Mouse (Mus musculus) intestine, postnatal 0 days (tissue): ENCODE results near the gene Hmgb1. TPM values are rescaled to one million over a fixed set of nuclear protein-coding genes. Genes with fewer than 3 reads are reported as not detected.

Source experiments
- ATAC-seq: fragments of 200-750 bp; cut with Nextera tagmentation; 2 replicates; pipeline ENCODE4 v1.8.0; 2017; ENCODE audit warnings: mild to moderate bottlenecking, moderate TSS enrichment, moderate library complexity
- H3K27ac ChIP-seq: fragments of 300-500 bp; sonication (generic); 2 replicates; pipeline ENCODE4 v1.5.1; 2014; ENCODE audit warnings: mild to moderate bottlenecking, low read depth, low read length, moderate library complexity
- H3K27me3 ChIP-seq: fragments of 300-500 bp; sonication (generic); replicated peaks from 2 replicates; pipeline ENCODE4 v1.6.1; 2014; ENCODE audit warnings: low read length, mixed read lengths; ENCODE audit not compliant: control insufficient read depth, insufficient read depth
- H3K36me3 ChIP-seq: fragments of 300-500 bp; sonication (generic); 2 replicates; pipeline ENCODE4 v1.6.1; 2014; ENCODE audit warnings: mild to moderate bottlenecking, moderate library complexity; ENCODE audit not compliant: control insufficient read depth, insufficient read depth
- H3K4me1 ChIP-seq: fragments of 300-500 bp; sonication (generic); replicated peaks from 2 replicates; pipeline ENCODE4 v1.6.1; 2014; ENCODE audit warnings: antibody characterized with exemption, low read length, mixed read lengths; ENCODE audit not compliant: control insufficient read depth, insufficient read depth
- H3K4me2 ChIP-seq: fragments of 300-500 bp; sonication (generic); replicated peaks from 2 replicates; pipeline ENCODE4 v1.6.1; 2014; ENCODE audit warnings: low read depth, mild to moderate bottlenecking, moderate library complexity
- H3K4me3 ChIP-seq: fragments of 300-500 bp; sonication (generic); 2 replicates; pipeline ENCODE4 v1.5.1; 2014; ENCODE audit warnings: low read depth, low read length
- H3K9ac ChIP-seq: fragments of 300-500 bp; sonication (generic); 2 replicates; pipeline ENCODE4 v1.6.1; 2014; ENCODE audit warnings: mild to moderate bottlenecking, low read depth, low read length
- H3K9me3 ChIP-seq: fragments of 300-500 bp; sonication (generic); 2 replicates; pipeline ENCODE4 v1.6.1; 2016; ENCODE audit warnings: mixed run types; ENCODE audit not compliant: control insufficient read depth
- CTCF ChIP-seq: sonication (generic); IDR thresholded peaks from 2 replicates; pipeline ENCODE4 v1.5.1; 2016; ENCODE audit warnings: low read depth, mild to moderate bottlenecking, control low read depth, antibody characterized with exemption, moderate library complexity
- WGBS: fragments of 180-500 bp; shearing (Covaris S2); extraction: QIAGEN DNeasy Blood & Tissue Kit; methylation state at CpG from one replicate; pipeline ENCODE4 v1.1.7; 2014; 5-methylcytosine and 5-hydroxymethylcytosine counted together
- polyA plus RNA-seq: library from polyadenylated mRNA; unstranded; fragments of >200 nt; fragmentation: Nextera tagmentation; extraction: Ambion mirVana; gene quantifications from 2 replicates; pipeline ENCODE4 v1.2.1, GENCODE M21; 2015

Gene Hmgb1
- polyA plus RNA-seq, 1 experiment from 2014 or later, result 516 TPM

DNA sequence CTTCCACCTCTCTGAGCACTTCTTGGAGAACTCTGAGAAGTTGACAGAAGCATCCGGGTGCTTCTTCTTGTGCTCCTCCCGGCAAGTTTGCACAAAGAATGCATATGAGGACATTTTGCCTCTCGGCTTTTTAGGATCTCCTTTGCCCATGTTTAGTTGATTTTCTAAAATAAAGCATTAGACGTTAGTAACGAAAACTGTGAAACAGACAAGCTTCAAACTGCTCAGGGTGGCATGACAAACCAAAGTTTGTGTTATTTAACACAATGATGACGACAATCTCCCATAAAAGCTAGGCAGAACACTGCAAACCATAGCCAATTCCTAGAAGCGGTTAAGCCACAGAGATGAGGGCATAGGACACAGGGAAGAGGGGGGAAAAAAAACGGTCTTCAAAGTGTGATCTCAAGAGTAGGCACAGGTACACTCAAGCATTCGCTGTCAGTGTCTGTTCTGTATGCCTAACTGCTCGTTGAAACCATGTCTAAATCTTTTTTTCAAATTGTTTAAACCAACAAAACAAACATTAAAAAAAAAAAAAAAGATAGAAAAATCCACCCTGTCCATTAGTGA, 133.6 kb downstream of the Hmgb1 start:
- peak overlapping the region; percentile 100 for H3K27ac ChIP-seq

GRCm38 (mm10) chr5:149049435-149049834, 134.9 kb downstream of the Hmgb1 start:
- Histone ChIP-seq H3K27me3 (no peaks in the 10 kb centered on the region), H3K4me3 (no peak overlapping the region), H3K9ac (no peak overlapping the region), H3K36me3 (peaks cover 13% of the 10 kb centered on the region), H3K4me2 (no peak overlapping the region), H3K9me3 (no peaks in the 10 kb centered on the region), H3K4me1 (0 out of 2 replicates have a peak, but pooled peaks cover 3% of the 10 kb centered on the region), H3K27ac (no peak overlapping the region)
- 66% methylated on average over 3 of the region's 3 CpGs for WGBS
- no peak for ATAC-seq
- TF ChIP-seq CTCF, result no peak

More for the DNA sequence above, 133.6 kb downstream of the Hmgb1 start:
- H3K9me3 ChIP-seq, result no peaks in the 10 kb centered on the region
- 0 out of 2 replicates have a peak, but pooled peaks cover 3% of the 10 kb centered on the region for H3K4me1 ChIP-seq
- peaks cover 9% of the 10 kb centered on the region; the same call in 1 of the 2 replicates for H3K36me3 ChIP-seq
- H3K4me3 ChIP-seq, result peak overlapping the region; percentile 85
- peak overlapping the region; percentile 99 for H3K9ac ChIP-seq
- no peaks in the 10 kb centered on the region for H3K27me3 ChIP-seq
- WGBS, result 6% methylated on average over 10 of the region's 10 CpGs
- H3K4me2 ChIP-seq, result peak overlapping the region; percentile 98
- ATAC-seq, result no peak
- no peak for TF ChIP-seq CTCF

DNA sequence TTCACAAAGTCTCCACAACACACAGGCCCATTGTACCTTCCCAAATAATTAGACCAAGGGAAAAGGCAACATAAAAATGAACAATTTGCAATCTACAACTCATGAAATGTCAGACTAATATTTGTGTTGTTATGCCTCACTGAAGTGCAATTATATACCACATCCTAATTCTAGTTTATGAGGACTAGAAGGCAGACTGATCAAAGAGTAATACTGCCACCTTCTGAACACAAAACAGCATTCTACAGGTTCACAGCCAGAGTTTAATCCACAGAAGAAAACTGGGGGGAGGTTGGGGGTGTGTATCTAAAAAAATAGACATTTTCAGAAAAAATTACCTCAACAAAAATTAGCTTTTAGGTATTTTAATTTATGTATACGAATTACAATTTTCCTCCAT, 135.3 kb downstream of the Hmgb1 start:
- TF ChIP-seq CTCF, result peak; percentile 63

DNA sequence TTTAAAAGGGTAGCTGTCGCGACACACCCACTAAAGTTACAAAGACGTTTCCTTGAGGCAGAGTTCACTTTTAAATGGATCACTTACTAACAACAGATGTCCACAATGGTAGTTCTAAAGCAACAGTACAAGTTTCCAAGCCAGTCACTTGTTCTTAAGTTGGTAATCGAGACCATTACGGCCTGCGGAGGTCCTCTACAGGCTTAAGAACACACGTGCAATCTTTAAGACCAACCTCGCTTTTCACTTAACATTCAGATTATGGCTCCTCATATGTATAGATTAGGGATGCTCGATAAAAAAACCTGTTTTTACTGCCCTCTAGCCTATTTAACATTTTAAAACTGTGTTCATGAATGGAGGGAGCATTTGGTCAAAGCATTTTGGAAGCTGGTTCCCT, 137.6 kb downstream of the Hmgb1 start:
- H3K27me3 ChIP-seq, result no peaks in the 10 kb centered on the region
- H3K4me3 ChIP-seq, result no peak overlapping the region
- no peak overlapping the region for H3K27ac ChIP-seq
- no peaks in the 10 kb centered on the region for H3K4me1 ChIP-seq
- H3K9me3 ChIP-seq, result no peaks in the 10 kb centered on the region
- no peak overlapping the region for H3K9ac ChIP-seq
- no peak for ATAC-seq
- 81% methylated on average over 9 of the region's 9 CpGs for WGBS
- TF ChIP-seq CTCF, result no peak
- no peak overlapping the region for H3K4me2 ChIP-seq
- H3K36me3 ChIP-seq, result peaks cover 13% of the 10 kb centered on the region

More for the DNA sequence above, 135.3 kb downstream of the Hmgb1 start:
- no peak overlapping the region for H3K4me2 ChIP-seq
- H3K27ac ChIP-seq, result no peak overlapping the region
- peaks cover 13% of the 10 kb centered on the region for H3K36me3 ChIP-seq
- no peaks in the 10 kb centered on the region for H3K27me3 ChIP-seq
- no peak overlapping the region for H3K9ac ChIP-seq
- 80% methylated on average over 1 of the region's 1 CpGs for WGBS
- H3K4me3 ChIP-seq, result no peak overlapping the region
- H3K9me3 ChIP-seq, result no peaks in the 10 kb centered on the region
- 0 out of 2 replicates have a peak, but pooled peaks cover 3% of the 10 kb centered on the region for H3K4me1 ChIP-seq
- ATAC-seq, result no peak

DNA sequence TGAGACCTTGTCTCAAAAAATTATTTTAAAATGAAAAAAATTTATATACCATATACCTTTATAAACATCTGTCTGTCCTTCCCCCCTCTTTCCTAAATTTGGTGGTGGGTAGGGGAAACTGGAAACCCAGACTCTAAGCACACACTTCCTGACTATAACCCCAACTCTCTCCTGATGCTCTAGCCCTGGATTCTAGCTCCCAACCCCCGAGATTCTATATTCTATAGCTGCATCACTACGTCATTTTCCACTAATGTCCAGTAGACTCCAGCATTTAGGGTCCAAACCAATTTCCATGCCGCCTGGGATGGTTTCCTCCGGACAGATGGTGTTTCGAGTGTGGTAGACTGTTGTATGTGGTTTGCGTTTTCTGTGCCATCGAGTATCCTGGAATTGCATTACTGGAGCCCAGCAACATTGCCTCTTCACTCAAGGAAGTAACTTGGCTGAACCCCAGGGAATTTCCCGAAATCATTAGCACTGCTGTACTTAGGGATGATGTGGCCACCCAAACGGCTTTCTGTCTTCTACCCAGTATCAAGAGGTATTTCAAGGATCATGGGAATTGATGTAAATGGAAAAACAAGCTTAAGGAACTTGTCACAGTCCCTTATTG, 138.7 kb downstream of the Hmgb1 start:
- WGBS, result 80% methylated on average over 9 of the region's 9 CpGs
- no peaks in the 10 kb centered on the region for H3K9me3 ChIP-seq
- H3K27ac ChIP-seq, result no peak overlapping the region
- TF ChIP-seq CTCF, result no peak
- H3K9ac ChIP-seq, result no peak overlapping the region
- peaks cover 13% of the 10 kb centered on the region for H3K36me3 ChIP-seq
- ATAC-seq, result no peak
- H3K4me1 ChIP-seq, result no peaks in the 10 kb centered on the region
- no peak overlapping the region for H3K4me3 ChIP-seq
- H3K27me3 ChIP-seq, result no peaks in the 10 kb centered on the region
- H3K4me2 ChIP-seq, result no peak overlapping the region

DNA sequence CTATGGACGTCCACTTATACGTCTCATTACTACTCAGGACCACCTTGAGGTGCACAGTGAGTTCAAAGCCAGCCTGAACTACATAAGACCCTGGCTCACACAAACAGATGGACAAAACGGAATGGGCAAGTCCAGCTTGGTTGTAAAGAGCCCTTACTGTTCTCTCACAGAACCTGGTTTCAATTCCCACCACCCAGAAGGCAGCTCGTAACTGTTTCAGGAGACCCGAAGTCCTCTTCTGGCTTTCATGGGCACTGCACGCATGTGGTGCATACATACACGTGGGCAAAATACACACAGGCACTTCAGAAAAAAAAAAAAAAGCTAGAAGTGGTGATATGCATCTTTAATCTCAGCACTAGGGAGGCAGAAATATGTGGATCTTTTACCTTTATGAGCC, 139.2 kb downstream of the Hmgb1 start:
- ATAC-seq, result no peak
- peaks cover 13% of the 10 kb centered on the region for H3K36me3 ChIP-seq
- WGBS, result 79% methylated on average over 7 of the region's 7 CpGs
- H3K4me3 ChIP-seq, result no peak overlapping the region
- no peaks in the 10 kb centered on the region for H3K27me3 ChIP-seq
- no peaks in the 10 kb centered on the region for H3K9me3 ChIP-seq
- H3K9ac ChIP-seq, result no peak overlapping the region
- no peak overlapping the region for H3K27ac ChIP-seq
- H3K4me2 ChIP-seq, result no peak overlapping the region
- no peak for TF ChIP-seq CTCF
- no peaks in the 10 kb centered on the region for H3K4me1 ChIP-seq
